Mouse (Mus musculus): ENCODE data around the gene Lin54.

- TF ChIP-seq USF1 (IDR thresholded peaks at IDR 0.05; ENCODE audit: low read depth): no peak
- TF ChIP-seq POLR2A (IDR thresholded peaks at IDR 0.05; ENCODE audit: insufficient read length, low read depth): no peak
- no peak for TF ChIP-seq TCF12 (IDR thresholded peaks at IDR 0.05; ENCODE audit: insufficient read depth, poor library complexity, severe bottlenecking)
- TF ChIP-seq E2F4 (IDR thresholded peaks at IDR 0.05; ENCODE audit: insufficient read depth): no peak
- TF ChIP-seq POLR2AphosphoS2 (IDR thresholded peaks at IDR 0.05; ENCODE audit: insufficient read length, low read depth): no peak
- no peak for TF ChIP-seq CEBPB (IDR thresholded peaks at IDR 0.05; ENCODE audit: insufficient read depth, poor library complexity, severe bottlenecking)
Measured at GRCm38 (mm10) chr5:100461526-100461925, 38.9 kb downstream of the Lin54 start.
